Mouse (Mus musculus): ENCODE data around the gene Gm13275.
"Not testable (repeated sequence)": the region's sequence is repeated elsewhere in the genome, so short reads cannot be mapped to it uniquely, and the experiment has no call there.

- TF ChIP-seq POLR2A, CTCF (IDR thresholded peaks at IDR 0.05; ENCODE audit: insufficient read depth, low read depth, low read length): not testable (repeated sequence)
These were observed 32.8 kb downstream of the Gm13275 start, which contains the start of gene Ifna6 for GRCm38 (mm10) chr4:88827116-88827515.
